Mouse (Mus musculus): ENCODE data around the gene Olfr1446. TPM values are rescaled to one million over a fixed set of nuclear protein-coding genes. Genes with fewer than 3 reads are reported as not detected.

The Olfr1446 gene
- polyA plus RNA-seq, 1 experiment from 2014 or later, result not detected

Other genes with a start within 250 kb of the Olfr1446 start
- gene Olfr1442, start 223.1 kb downstream of the Olfr1446 start, polyA plus RNA-seq (2014; fragmentation: Nextera tagmentation; extraction: Ambion mirVana), result not detected in 2 replicates
- gene Olfr1443, start 215.4 kb downstream of the Olfr1446 start, polyA plus RNA-seq (2014; fragmentation: Nextera tagmentation; extraction: Ambion mirVana), result not detected in 2 replicates
- 19.3 and 29.0 TPM in 2 replicates for gene Keg1, start 197.7 kb downstream of the Olfr1446 start, polyA plus RNA-seq (2014; fragmentation: Nextera tagmentation; extraction: Ambion mirVana)
- 0.37 and 2.3 TPM in 2 replicates for gene Cntf, start 127.9 kb downstream of the Olfr1446 start, polyA plus RNA-seq (2014; fragmentation: Nextera tagmentation; extraction: Ambion mirVana)
- gene Zfp91, start 97.4 kb downstream of the Olfr1446 start, polyA plus RNA-seq (2014; fragmentation: Nextera tagmentation; extraction: Ambion mirVana), result 14.6 and 18.1 TPM in 2 replicates
- gene Lpxn, start 97.3 kb downstream of the Olfr1446 start, polyA plus RNA-seq (2014; fragmentation: Nextera tagmentation; extraction: Ambion mirVana), result 0.97 and 1.6 TPM in 2 replicates
- not detected in 2 replicates for gene Gm5244, start 46.8 kb downstream of the Olfr1446 start, polyA plus RNA-seq (2014; fragmentation: Nextera tagmentation; extraction: Ambion mirVana)
- gene Olfr1444, start 36.2 kb downstream of the Olfr1446 start, polyA plus RNA-seq (2014; fragmentation: Nextera tagmentation; extraction: Ambion mirVana), result not detected in 2 replicates
- gene Olfr1445, start 9.7 kb downstream of the Olfr1446 start, polyA plus RNA-seq (2014; fragmentation: Nextera tagmentation; extraction: Ambion mirVana), result not detected in 2 replicates
- not detected in 2 replicates for gene Olfr1447, start 10.2 kb upstream of the Olfr1446 start, polyA plus RNA-seq (2014; fragmentation: Nextera tagmentation; extraction: Ambion mirVana)
- not detected in 2 replicates for gene Olfr1448, start 30.9 kb upstream of the Olfr1446 start, polyA plus RNA-seq (2014; fragmentation: Nextera tagmentation; extraction: Ambion mirVana)
- not detected in 2 replicates for gene Olfr1449, start 37.3 kb upstream of the Olfr1446 start, polyA plus RNA-seq (2014; fragmentation: Nextera tagmentation; extraction: Ambion mirVana)
- not detected in 2 replicates for gene Olfr1450, start 56.7 kb upstream of the Olfr1446 start, polyA plus RNA-seq (2014; fragmentation: Nextera tagmentation; extraction: Ambion mirVana)
- not detected in 2 replicates for gene Olfr1451, start 101.5 kb upstream of the Olfr1446 start, polyA plus RNA-seq (2014; fragmentation: Nextera tagmentation; extraction: Ambion mirVana)
- not detected in 2 replicates for gene Olfr1453, start 134.8 kb upstream of the Olfr1446 start, polyA plus RNA-seq (2014; fragmentation: Nextera tagmentation; extraction: Ambion mirVana)
- not detected in 2 replicates for gene Olfr1454, start 167.1 kb upstream of the Olfr1446 start, polyA plus RNA-seq (2014; fragmentation: Nextera tagmentation; extraction: Ambion mirVana)
- not detected in 2 replicates for gene Olfr1457, start 204.4 kb upstream of the Olfr1446 start, polyA plus RNA-seq (2014; fragmentation: Nextera tagmentation; extraction: Ambion mirVana)
- gene Olfr1458, start 213.3 kb upstream of the Olfr1446 start, polyA plus RNA-seq (2014; fragmentation: Nextera tagmentation; extraction: Ambion mirVana), result not detected in 2 replicates